Mouse (Mus musculus) ES-Bruce4 (cell line): ENCODE data around the gene Gm5617. TPM values are rescaled to one million over a fixed set of nuclear protein-coding genes. Genes with fewer than 3 reads are reported as not detected.
A peak's percentile ranks its signal among the peaks of the same experiment; 100 is the strongest.

Source experiments
- H3K27ac ChIP-seq: 2 replicates; pipeline ENCODE4 v1.5.1; 2012; ENCODE audit warnings: low read length, inconsistent platforms; ENCODE audit not compliant: insufficient read depth
- H3K27me3 ChIP-seq: 2 replicates; pipeline ENCODE4 v1.6.1; 2012; ENCODE audit warnings: mild to moderate bottlenecking, low read length, inconsistent platforms; ENCODE audit not compliant: control insufficient read depth, poor library complexity, insufficient read depth, severe bottlenecking
- H3K36me3 ChIP-seq: 2 replicates; pipeline ENCODE4 v1.6.1; 2012; ENCODE audit warnings: inconsistent platforms, mild to moderate bottlenecking, low read length, moderate library complexity; ENCODE audit not compliant: control insufficient read depth, poor library complexity, insufficient read depth, severe bottlenecking
- H3K4me1 ChIP-seq: one replicate; pipeline ENCODE4 v1.8.1; 2011; ENCODE audit warnings: low read length; ENCODE audit not compliant: control insufficient read depth, insufficient read depth
- H3K4me3 ChIP-seq: 2 replicates; pipeline ENCODE4 v1.5.1; 2011; ENCODE audit warnings: low read depth, mild to moderate bottlenecking, low read length
- H3K9ac ChIP-seq: 2 replicates; pipeline ENCODE4 v1.6.1; 2012; ENCODE audit warnings: low read depth, mild to moderate bottlenecking, inconsistent platforms; ENCODE audit not compliant: poor library complexity, severe bottlenecking
- H3K9me3 ChIP-seq: replicated peaks from 2 replicates; pipeline ENCODE4 v1.6.1; 2012; ENCODE audit warnings: mild to moderate bottlenecking, low read length, inconsistent platforms; ENCODE audit not compliant: control insufficient read depth, poor library complexity, insufficient read depth, severe bottlenecking
- CTCF ChIP-seq: IDR thresholded peaks from one replicate; pipeline ENCODE4 v1.8.1; 2011; ENCODE audit warnings: low read depth, low read length
- EP300 ChIP-seq: IDR thresholded peaks from 2 replicates; pipeline ENCODE4 v1.6.1; 2011; ENCODE audit warnings: low read depth, low read length; ENCODE audit not compliant: insufficient read depth
- POLR2A ChIP-seq: IDR thresholded peaks from one replicate; pipeline ENCODE4 v1.8.1; 2011; ENCODE audit warnings: low read length; ENCODE audit not compliant: insufficient read depth
- polyA plus RNA-seq: library from polyadenylated mRNA; stranded (reverse); fragments of >200 nt; gene quantifications from 2 replicates; pipeline ENCODE4 v1.2.4, GENCODE M21; 2011; ENCODE audit warnings: low read depth; ENCODE audit not compliant: missing spikeins, insufficient read depth, insufficient read length

Gm5617 gene
- polyA plus RNA-seq, 1 experiment = 11.8 TPM

GRCm38 (mm10) chr9:48473131-48473530, 22.1 kb upstream of the Gm5617 start:
- H3K9me3 ChIP-seq = no peaks in the 10 kb centered on the region
- TF ChIP-seq EP300 = no peak
- TF ChIP-seq POLR2A = no peak
- TF ChIP-seq CTCF = no peak
- peaks cover 10% of the 10 kb centered on the region for H3K36me3 ChIP-seq
- no peaks in the 10 kb centered on the region for H3K27me3 ChIP-seq
- H3K27ac ChIP-seq = no peak overlapping the region
- H3K4me1 ChIP-seq = no peaks in the 10 kb centered on the region
- H3K4me3 ChIP-seq = no peak overlapping the region
- H3K9ac ChIP-seq = no peak overlapping the region

GRCm38 (mm10) chr9:48474367-48474766, 20.9 kb upstream of the Gm5617 start:
- Histone ChIP-seq H3K9me3 (no peaks in the 10 kb centered on the region), H3K27me3 (no peaks in the 10 kb centered on the region), H3K36me3 (peaks cover 8% of the 10 kb centered on the region), H3K9ac (no peak overlapping the region), H3K4me3 (no peak overlapping the region), H3K4me1 (no peaks in the 10 kb centered on the region), H3K27ac (no peak overlapping the region)
- TF ChIP-seq POLR2A (no peak), EP300 (no peak), CTCF (no peak)

- no peaks in the 10 kb centered on the region for H3K9me3 ChIP-seq
- peaks cover 8% of the 10 kb centered on the region for H3K36me3 ChIP-seq
- H3K27me3 ChIP-seq = no peaks in the 10 kb centered on the region
- no peak overlapping the region for H3K9ac ChIP-seq
- no peaks in the 10 kb centered on the region for H3K4me1 ChIP-seq
- no peak overlapping the region for H3K4me3 ChIP-seq
- TF ChIP-seq POLR2A = no peak
- TF ChIP-seq CTCF = no peak
- no peak for TF ChIP-seq EP300
- no peak overlapping the region for H3K27ac ChIP-seq
Measured at GRCm38 (mm10) chr9:48476236-48477165, 18.7 kb upstream of the Gm5617 start.

- H3K4me3 ChIP-seq = no peak overlapping the region
- H3K9ac ChIP-seq = no peak overlapping the region
- H3K4me1 ChIP-seq = no peaks in the 10 kb centered on the region
- peaks cover 2% of the 10 kb centered on the region for H3K36me3 ChIP-seq
- TF ChIP-seq EP300 (no peak), POLR2A (no peak), CTCF (no peak)
- H3K9me3 ChIP-seq = no peaks in the 10 kb centered on the region
- H3K27ac ChIP-seq = no peak overlapping the region
- H3K27me3 ChIP-seq = no peaks in the 10 kb centered on the region
Measured at GRCm38 (mm10) chr9:48478808-48479207, 16.4 kb upstream of the Gm5617 start.

GRCm38 (mm10) chr9:48479838-48480410, 15.3 kb upstream of the Gm5617 start:
- TF ChIP-seq POLR2A (no peak), EP300 (no peak), CTCF (no peak)
- Histone ChIP-seq H3K9me3 (no peaks in the 10 kb centered on the region), H3K27ac (no peak overlapping the region), H3K9ac (peak overlapping the region; percentile 55), H3K4me1 (no peaks in the 10 kb centered on the region), H3K27me3 (no peaks in the 10 kb centered on the region), H3K36me3 (peaks cover 2% of the 10 kb centered on the region; the same call in 1 of the 2 replicates), H3K4me3 (peak overlapping the region; percentile 77)
